Mouse (Mus musculus): Measurements from ENCODE around the gene Trnt1. TPM values are rescaled to one million over a fixed set of nuclear protein-coding genes. Genes with fewer than 3 reads are reported as not detected.
A peak's percentile ranks its signal among the peaks of the same experiment; 100 is the strongest.

Gene Trnt1
- polyA plus RNA-seq, 1 experiment, result 16.4 TPM

- Histone ChIP-seq H3K27ac (ENCODE audit: control insufficient read depth, insufficient read depth, low read depth, low read length, poor library complexity) (no peak overlapping the region), H3K4me1 (ENCODE audit: control insufficient read depth, insufficient read depth, low read length) (no peaks in the 10 kb centered on the region; the same call in 1 of the 2 replicates), H3K4me3 (replicated peaks; ENCODE audit: control insufficient read depth, low read depth, low read length) (no peak overlapping the region)
- WGBS, result 83% methylated on average over 5 of the region's 5 CpGs
- no peak for TF ChIP-seq CTCF (IDR thresholded peaks at IDR 0.05; ENCODE audit: control insufficient read depth, insufficient read depth, low read length)
- no peak for TF ChIP-seq POLR2A (IDR thresholded peaks at IDR 0.05; ENCODE audit: borderline replicate concordance, control insufficient read depth, low read depth, low read length)
Measured at GRCm38 (mm10) chr6:106792486-106792885, 23.6 kb downstream of the Trnt1 start.

GRCm38 (mm10) chr6:106793088-106793487, 24.2 kb downstream of the Trnt1 start:
- WGBS, result 79% methylated on average over 7 of the region's 7 CpGs
- Histone ChIP-seq H3K4me1 (ENCODE audit: control insufficient read depth, insufficient read depth, low read length) (no peaks in the 10 kb centered on the region; the same call in 1 of the 2 replicates), H3K27ac (ENCODE audit: control insufficient read depth, insufficient read depth, low read depth, low read length, poor library complexity) (no peak overlapping the region), H3K4me3 (replicated peaks; ENCODE audit: control insufficient read depth, low read depth, low read length) (no peak overlapping the region)
- TF ChIP-seq POLR2A (IDR thresholded peaks at IDR 0.05; ENCODE audit: borderline replicate concordance, control insufficient read depth, low read depth, low read length), result no peak
- no peak for TF ChIP-seq CTCF (IDR thresholded peaks at IDR 0.05; ENCODE audit: control insufficient read depth, insufficient read depth, low read length)

GRCm38 (mm10) chr6:106793621-106794020, 24.7 kb downstream of the Trnt1 start:
- Histone ChIP-seq H3K27ac (ENCODE audit: control insufficient read depth, insufficient read depth, low read depth, low read length, poor library complexity) (no peak overlapping the region), H3K4me1 (ENCODE audit: control insufficient read depth, insufficient read depth, low read length) (peaks cover 2% of the 10 kb centered on the region; the same call in 1 of the 2 replicates), H3K4me3 (replicated peaks; ENCODE audit: control insufficient read depth, low read depth, low read length) (peak overlapping the region; percentile 14)
- WGBS, result 76% methylated on average over 10 of the region's 10 CpGs
- TF ChIP-seq POLR2A (IDR thresholded peaks at IDR 0.05; ENCODE audit: borderline replicate concordance, control insufficient read depth, low read depth, low read length), result no peak
- no peak for TF ChIP-seq CTCF (IDR thresholded peaks at IDR 0.05; ENCODE audit: control insufficient read depth, insufficient read depth, low read length)

GRCm38 (mm10) chr6:106794094-106794814, 25.3 kb downstream of the Trnt1 start:
- peaks cover 2% of the 10 kb centered on the region; the same call in 1 of the 2 replicates for H3K4me1 ChIP-seq (ENCODE audit: control insufficient read depth, insufficient read depth, low read length)
- no peak overlapping the region for H3K27ac ChIP-seq (ENCODE audit: control insufficient read depth, insufficient read depth, low read depth, low read length, poor library complexity)
- H3K4me3 ChIP-seq (replicated peaks; ENCODE audit: control insufficient read depth, low read depth, low read length), result peak overlapping the region; percentile 48
- WGBS, result 36% methylated on average over 13 of the region's 13 CpGs
- TF ChIP-seq POLR2A (IDR thresholded peaks at IDR 0.05; ENCODE audit: borderline replicate concordance, control insufficient read depth, low read depth, low read length) (no peak), CTCF (IDR thresholded peaks at IDR 0.05; ENCODE audit: control insufficient read depth, insufficient read depth, low read length) (no peak)

- peak within 1 kb of the TSS; percentile 82 for H3K4me3 ChIP-seq (replicated peaks; ENCODE audit: control insufficient read depth, low read depth, low read length)
- TF ChIP-seq CTCF (IDR thresholded peaks at IDR 0.05; ENCODE audit: control insufficient read depth, insufficient read depth, low read length) (peak; percentile 95), POLR2A (IDR thresholded peaks at IDR 0.05; ENCODE audit: borderline replicate concordance, control insufficient read depth, low read depth, low read length) (peak; percentile 74; the same call in 1 of the 2 replicates)
- H3K27ac ChIP-seq (ENCODE audit: control insufficient read depth, insufficient read depth, low read depth, low read length, poor library complexity), result peak within 1 kb of the TSS; percentile 37; the same call in 1 of the 2 replicates
- H3K4me1 ChIP-seq (ENCODE audit: control insufficient read depth, insufficient read depth, low read length), result peaks cover 2% of the 10 kb centered on the region; the same call in 1 of the 2 replicates
- WGBS, result 1% methylated on average over 57 of the region's 57 CpGs
Measured at GRCm38 (mm10) chr6:106799333-106800226, 30.7 kb downstream of the Trnt1 start, which contains the start of gene Crbn. Crbn (minus strand) TSS chr6:106800077.

- Histone ChIP-seq H3K4me1 (ENCODE audit: control insufficient read depth, insufficient read depth, low read length) (peaks cover 2% of the 10 kb centered on the region; the same call in 1 of the 2 replicates), H3K27ac (ENCODE audit: control insufficient read depth, insufficient read depth, low read depth, low read length, poor library complexity) (no peak overlapping the region), H3K4me3 (replicated peaks; ENCODE audit: control insufficient read depth, low read depth, low read length) (peak overlapping the region; percentile 15)
- TF ChIP-seq POLR2A (IDR thresholded peaks at IDR 0.05; ENCODE audit: borderline replicate concordance, control insufficient read depth, low read depth, low read length) (no peak), CTCF (IDR thresholded peaks at IDR 0.05; ENCODE audit: control insufficient read depth, insufficient read depth, low read length) (no peak)
- WGBS, result 53% methylated on average over 5 of the region's 5 CpGs
Measured at GRCm38 (mm10) chr6:106800227-106800557, 31.3 kb downstream of the Trnt1 start.

- Histone ChIP-seq H3K4me1 (ENCODE audit: control insufficient read depth, insufficient read depth, low read length) (no peaks in the 10 kb centered on the region), H3K27ac (ENCODE audit: control insufficient read depth, insufficient read depth, low read depth, low read length, poor library complexity) (no peak overlapping the region), H3K4me3 (replicated peaks; ENCODE audit: control insufficient read depth, low read depth, low read length) (no peak overlapping the region)
- 27% methylated on average over 2 of the region's 2 CpGs for WGBS
- peak; percentile 27; the same call in 1 of the 2 replicates for TF ChIP-seq CTCF (IDR thresholded peaks at IDR 0.05; ENCODE audit: control insufficient read depth, insufficient read depth, low read length)
- no peak for TF ChIP-seq POLR2A (IDR thresholded peaks at IDR 0.05; ENCODE audit: borderline replicate concordance, control insufficient read depth, low read depth, low read length)
Measured at GRCm38 (mm10) chr6:106804904-106805303, 36.0 kb downstream of the Trnt1 start.

GRCm38 (mm10) chr6:106809161-106809560, 40.2 kb downstream of the Trnt1 start:
- Histone ChIP-seq H3K4me1 (ENCODE audit: control insufficient read depth, insufficient read depth, low read length) (no peaks in the 10 kb centered on the region), H3K4me3 (replicated peaks; ENCODE audit: control insufficient read depth, low read depth, low read length) (no peak overlapping the region), H3K27ac (ENCODE audit: control insufficient read depth, insufficient read depth, low read depth, low read length, poor library complexity) (no peak overlapping the region)
- WGBS, result 51% methylated on average over 2 of the region's 2 CpGs
- TF ChIP-seq POLR2A (IDR thresholded peaks at IDR 0.05; ENCODE audit: borderline replicate concordance, control insufficient read depth, low read depth, low read length) (no peak), CTCF (IDR thresholded peaks at IDR 0.05; ENCODE audit: control insufficient read depth, insufficient read depth, low read length) (no peak)

Data from bone marrow, adult 2 months (tissue).